Mouse (Mus musculus) adrenal gland (tissue): ENCODE measurements around the gene Acot5.

Source experiments
- intact Hi-C: fragments of 180-260 bp; cut with DNase I; formaldehyde crosslinking; loops from one replicate; pipeline ENCODE4 v1.15.1; 2025

The Acot5 gene

DNA sequence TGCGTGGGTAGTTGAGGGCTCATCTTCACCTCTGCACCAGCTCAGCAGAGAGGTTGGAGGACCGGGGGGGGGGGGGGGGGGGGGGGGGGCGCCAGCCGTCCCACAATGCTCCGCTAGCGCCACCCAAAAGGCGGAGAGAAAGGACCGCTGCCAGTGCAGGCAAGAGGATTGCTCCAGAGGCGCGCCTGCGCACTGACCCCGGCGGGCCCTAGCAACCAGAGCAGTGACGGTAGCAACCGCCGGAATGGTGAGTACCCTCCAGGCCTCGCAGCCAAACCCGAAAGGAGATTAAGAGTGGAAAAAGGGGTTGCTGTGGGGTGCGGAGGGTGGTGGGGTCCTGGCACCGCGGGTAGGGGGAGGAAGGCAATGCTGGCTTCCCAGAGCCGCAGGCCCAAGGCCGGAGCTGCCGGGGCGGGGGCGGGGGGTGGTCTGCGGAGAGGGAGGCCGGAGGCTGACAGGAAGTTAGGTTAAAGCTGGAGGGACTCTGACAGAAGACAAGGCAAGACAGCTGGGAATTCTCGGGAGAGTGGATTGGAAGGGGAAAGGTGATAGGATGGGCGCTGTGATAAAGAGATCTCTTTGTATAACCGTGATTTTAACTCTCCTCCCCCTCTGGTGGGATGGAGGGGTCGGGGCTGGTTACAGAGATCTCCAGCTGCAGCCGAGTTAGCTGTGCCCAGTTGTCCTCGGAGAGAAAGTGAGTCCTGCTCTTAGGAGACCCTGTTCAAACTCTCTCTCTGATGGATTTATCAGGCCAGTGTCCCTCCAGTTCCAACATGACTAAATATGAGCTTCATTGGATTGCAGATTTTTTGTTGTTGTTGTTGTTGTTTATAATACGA lies 45.2 kb downstream of the Acot5 start, which contains the start of gene Dnal1:
Gene Dnal1 (plus strand): TSS at position 214 of the 842 bp plus-strand sequence.
- intact Hi-C loops: no loop called here

DNA sequence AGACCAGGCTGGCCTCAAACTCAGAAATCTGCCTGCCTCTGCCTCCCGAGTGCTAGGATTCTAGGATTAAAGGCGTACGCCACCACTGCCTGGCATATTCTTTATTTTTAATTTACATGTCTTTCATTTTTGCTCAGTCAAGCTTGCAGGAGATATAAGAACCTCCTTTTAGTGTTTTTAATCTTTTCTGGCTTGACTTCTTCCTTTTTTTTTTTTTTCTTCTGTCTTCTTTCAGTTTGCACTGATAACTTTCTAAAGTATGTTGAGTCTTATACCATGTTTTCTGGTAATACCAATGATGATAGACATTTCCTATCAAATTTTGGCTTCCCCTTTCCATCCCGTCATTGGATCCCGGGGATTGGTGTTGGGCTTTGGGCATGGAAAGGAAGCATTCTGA lies 50.5 kb downstream of the Acot5 start:
- intact Hi-C loops: no loop called here
